Mouse (Mus musculus) liver, postnatal 0 days (tissue): ENCODE data around the gene Rin2. TPM values are rescaled to one million over a fixed set of nuclear protein-coding genes. Genes with fewer than 3 reads are reported as not detected.

Experiments
- ATAC-seq: fragments of 200-750 bp; cut with Nextera tagmentation; 2 replicates; pipeline ENCODE4 v1.8.0; 2017; ENCODE audit warnings: mild to moderate bottlenecking, moderate library complexity
- DNase-seq: peaks from one replicate; pipeline ENCODE4 v3.0.0-alpha.2; 2016
- H3K27ac ChIP-seq: fragments of 300-500 bp; sonication (generic); 2 replicates; pipeline ENCODE4 v1.5.1; 2014; ENCODE audit warnings: antibody characterized with exemption, moderate library complexity, mild to moderate bottlenecking, low read depth
- H3K27me3 ChIP-seq: fragments of 300-500 bp; sonication (generic); 2 replicates; pipeline ENCODE4 v1.6.1; 2014; ENCODE audit warnings: low read length, control low read depth, mixed read lengths; ENCODE audit not compliant: insufficient read depth
- H3K36me3 ChIP-seq: fragments of 300-500 bp; sonication (generic); replicated peaks from 2 replicates; pipeline ENCODE4 v1.6.1; 2014; ENCODE audit warnings: mild to moderate bottlenecking, control low read depth, low read length, moderate library complexity, mixed read lengths; ENCODE audit not compliant: insufficient read depth
- H3K4me1 ChIP-seq: fragments of 300-500 bp; sonication (generic); 2 replicates; pipeline ENCODE4 v1.6.1; 2014; ENCODE audit warnings: antibody characterized with exemption, mild to moderate bottlenecking, control low read depth; ENCODE audit not compliant: insufficient read depth
- H3K4me2 ChIP-seq: fragments of 300-500 bp; sonication (generic); 2 replicates; pipeline ENCODE4 v1.6.1; 2014; ENCODE audit warnings: low read depth, mild to moderate bottlenecking, low read length, moderate library complexity, mixed read lengths
- H3K4me3 ChIP-seq: fragments of 300-500 bp; sonication (generic); 2 replicates; pipeline ENCODE4 v1.5.1; 2014; ENCODE audit warnings: low read depth, low read length
- H3K9ac ChIP-seq: fragments of 300-500 bp; sonication (generic); replicated peaks from 2 replicates; pipeline ENCODE4 v1.6.1; 2014; ENCODE audit warnings: mild to moderate bottlenecking, moderate library complexity
- H3K9me3 ChIP-seq: fragments of 300-500 bp; sonication (generic); 2 replicates; pipeline ENCODE4 v1.6.1; 2016; ENCODE audit warnings: mild to moderate bottlenecking, control low read depth, low read length, mixed read lengths
- CTCF ChIP-seq: sonication (generic); IDR thresholded peaks from 2 replicates; pipeline ENCODE4 v1.5.1; 2016; ENCODE audit warnings: antibody characterized with exemption, low read depth
- EP300 ChIP-seq: IDR thresholded peaks from 2 replicates; pipeline ENCODE4 v1.6.1; 2016; ENCODE audit warnings: antibody characterized with exemption, low read depth, mild to moderate bottlenecking
- WGBS: fragments of 180-500 bp; shearing (Covaris S2); extraction: QIAGEN DNeasy Blood & Tissue Kit; methylation state at CpG from one replicate; pipeline ENCODE4 v1.1.7; 2014; ENCODE audit not compliant: insufficient replicate concordance; 5-methylcytosine and 5-hydroxymethylcytosine counted together
- polyA plus RNA-seq: library from polyadenylated mRNA; unstranded; fragments of >200 nt; fragmentation: Nextera tagmentation; extraction: Ambion mirVana; gene quantifications from 2 replicates; pipeline ENCODE4 v1.2.1, GENCODE M21; 2015

Gene Rin2
- polyA plus RNA-seq, 1 experiment from 2014 or later, result 5.0 TPM

GRCm38 (mm10) chr2:145681626-145682025, 6.6 kb downstream of the Rin2 start:
- H3K9me3 ChIP-seq, result no peaks in the 10 kb centered on the region
- H3K27ac ChIP-seq, result no peak overlapping the region
- H3K27me3 ChIP-seq, result no peaks in the 10 kb centered on the region
- WGBS, result 68% methylated on average over 4 of the region's 4 CpGs
- H3K4me3 ChIP-seq, result no peak overlapping the region
- no peak overlapping the region for H3K4me2 ChIP-seq
- no peak overlapping the region for H3K9ac ChIP-seq
- no peak for ATAC-seq
- H3K36me3 ChIP-seq, result no peaks in the 10 kb centered on the region
- DNase-seq, result no peak
- H3K4me1 ChIP-seq, result peaks cover 12% of the 10 kb centered on the region; the same call in 1 of the 2 replicates
- TF ChIP-seq CTCF, result no peak

- WGBS, result 58% methylated on average over 3 of the region's 3 CpGs
- no peak overlapping the region for H3K4me2 ChIP-seq
- H3K9me3 ChIP-seq, result no peaks in the 10 kb centered on the region
- no peaks in the 10 kb centered on the region for H3K36me3 ChIP-seq
- no peak for TF ChIP-seq CTCF
- no peak for TF ChIP-seq EP300
- peaks cover 10% of the 10 kb centered on the region; the same call in 1 of the 2 replicates for H3K4me1 ChIP-seq
- H3K4me3 ChIP-seq, result no peak overlapping the region
- H3K9ac ChIP-seq, result no peak overlapping the region
- no peak for DNase-seq
- no peaks in the 10 kb centered on the region for H3K27me3 ChIP-seq
- H3K27ac ChIP-seq, result no peak overlapping the region
- no peak for ATAC-seq
These were observed 7.9 kb downstream of the Rin2 start for GRCm38 (mm10) chr2:145682924-145683323.

GRCm38 (mm10) chr2:145683536-145683935, 8.5 kb downstream of the Rin2 start:
- no peak for TF ChIP-seq CTCF
- TF ChIP-seq EP300, result no peak
- peak; percentile 66 for ATAC-seq

GRCm38 (mm10) chr2:145684151-145684550, 9.1 kb downstream of the Rin2 start:
- 68% methylated on average over 1 of the region's 1 CpGs for WGBS
- ATAC-seq (no peak), DNase-seq (no peak)

More at GRCm38 (mm10) chr2:145683536-145683935, 8.5 kb downstream of the Rin2 start:
- no peaks in the 10 kb centered on the region for H3K27me3 ChIP-seq
- 68% methylated on average over 3 of the region's 3 CpGs for WGBS
- no peak overlapping the region for H3K27ac ChIP-seq
- no peaks in the 10 kb centered on the region for H3K36me3 ChIP-seq
- H3K9ac ChIP-seq, result no peak overlapping the region
- no peak overlapping the region for H3K4me2 ChIP-seq
- no peaks in the 10 kb centered on the region for H3K9me3 ChIP-seq
- peak; percentile 52 for DNase-seq
- peaks cover 10% of the 10 kb centered on the region; the same call in 1 of the 2 replicates for H3K4me1 ChIP-seq
- no peak overlapping the region for H3K4me3 ChIP-seq

DNA sequence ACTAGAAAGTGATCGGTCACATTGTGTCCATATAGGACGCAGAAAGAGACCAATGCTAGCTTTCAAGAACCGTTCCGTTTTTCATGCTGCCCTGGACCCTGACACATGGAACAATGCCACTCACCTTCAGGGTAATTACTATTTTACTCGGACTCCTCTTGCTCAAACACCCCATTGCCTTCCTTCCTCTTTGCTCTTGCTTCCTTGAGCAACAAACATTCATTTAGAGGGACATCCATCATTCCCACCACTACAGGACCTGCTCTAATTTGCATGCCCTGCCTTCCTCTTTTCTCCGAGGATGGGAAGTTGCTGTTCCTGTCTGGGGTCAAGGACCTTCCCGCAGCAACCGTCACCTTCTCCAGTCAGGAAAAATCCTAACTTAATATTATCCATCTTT, 9.9 kb downstream of the Rin2 start:
- Histone ChIP-seq H3K9me3 (no peaks in the 10 kb centered on the region), H3K4me3 (no peak overlapping the region), H3K27me3 (no peaks in the 10 kb centered on the region), H3K4me1 (peaks cover 10% of the 10 kb centered on the region; the same call in 1 of the 2 replicates), H3K4me2 (no peak overlapping the region), H3K27ac (no peak overlapping the region), H3K36me3 (no peaks in the 10 kb centered on the region), H3K9ac (no peak overlapping the region)
- ATAC-seq (no peak), DNase-seq (no peak)
- WGBS, result 36% methylated on average over 8 of the region's 8 CpGs
- no peak for TF ChIP-seq EP300
- TF ChIP-seq CTCF, result no peak

More at GRCm38 (mm10) chr2:145684151-145684550, 9.1 kb downstream of the Rin2 start:
- Histone ChIP-seq H3K9ac (no peak overlapping the region), H3K9me3 (no peaks in the 10 kb centered on the region), H3K4me3 (no peak overlapping the region), H3K27ac (no peak overlapping the region), H3K4me1 (peaks cover 10% of the 10 kb centered on the region; the same call in 1 of the 2 replicates), H3K4me2 (no peak overlapping the region), H3K27me3 (no peaks in the 10 kb centered on the region), H3K36me3 (no peaks in the 10 kb centered on the region)
- no peak for TF ChIP-seq CTCF
- no peak for TF ChIP-seq EP300

GRCm38 (mm10) chr2:145686017-145686416, 11.0 kb downstream of the Rin2 start:
- no peak overlapping the region for H3K9ac ChIP-seq
- H3K27me3 ChIP-seq, result no peaks in the 10 kb centered on the region
- TF ChIP-seq EP300, result no peak
- no peak for TF ChIP-seq CTCF
- no peak overlapping the region for H3K27ac ChIP-seq
- H3K4me3 ChIP-seq, result no peak overlapping the region
- ATAC-seq (peak; percentile 88), DNase-seq (no peak)
- peaks cover 10% of the 10 kb centered on the region; the same call in 1 of the 2 replicates for H3K4me1 ChIP-seq
- no peaks in the 10 kb centered on the region for H3K36me3 ChIP-seq
- H3K9me3 ChIP-seq, result no peaks in the 10 kb centered on the region
- 71% methylated on average over 4 of the region's 4 CpGs for WGBS
- no peak overlapping the region for H3K4me2 ChIP-seq
